Mouse (Mus musculus): Measurements from ENCODE around the gene Fam221b.
A peak's percentile ranks its signal among the peaks of the same experiment; 100 is the strongest.

The Fam221b gene

DNA sequence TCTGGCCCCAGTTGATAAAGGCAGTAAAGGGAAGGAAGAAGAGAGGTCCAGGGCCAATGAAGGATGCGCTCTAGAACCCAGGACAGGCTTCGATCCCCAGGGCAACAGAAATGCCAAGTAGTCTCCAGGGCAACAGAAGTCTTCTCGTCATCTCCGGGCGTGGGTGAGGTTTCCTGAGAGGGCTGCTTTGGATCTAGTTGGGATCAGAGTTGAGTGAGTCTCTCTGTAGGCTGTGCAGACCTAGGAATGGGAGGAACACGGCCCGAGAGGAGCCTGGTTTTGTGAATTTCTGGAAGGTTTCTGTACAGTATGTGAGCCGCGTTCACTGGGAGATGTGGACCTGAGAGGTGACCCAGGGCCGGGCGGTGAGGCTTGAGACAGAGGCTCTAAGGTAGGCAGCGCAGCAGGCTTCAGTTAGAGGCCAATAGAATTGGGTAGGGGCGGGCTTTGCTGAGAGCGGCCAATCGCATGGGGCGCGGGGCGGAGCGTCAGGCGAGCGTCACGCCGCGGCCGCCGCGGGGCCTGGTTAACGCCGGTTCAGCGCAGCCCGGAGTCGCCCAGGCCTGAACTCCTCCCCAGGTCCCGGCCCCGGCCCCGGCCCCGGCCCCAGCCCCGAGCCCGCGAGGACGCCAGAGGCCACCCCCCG lies at the start of gene Fam221b, which contains the start of gene Tmem8b:
Gene Fam221b (minus strand): TSS at position 364 of the 646 bp plus-strand sequence.
Gene Tmem8b (plus strand): TSS at position 190 of the 646 bp plus-strand sequence.
- DNase-seq (ENCODE audit: low spot score), result peak; percentile 90

DNA sequence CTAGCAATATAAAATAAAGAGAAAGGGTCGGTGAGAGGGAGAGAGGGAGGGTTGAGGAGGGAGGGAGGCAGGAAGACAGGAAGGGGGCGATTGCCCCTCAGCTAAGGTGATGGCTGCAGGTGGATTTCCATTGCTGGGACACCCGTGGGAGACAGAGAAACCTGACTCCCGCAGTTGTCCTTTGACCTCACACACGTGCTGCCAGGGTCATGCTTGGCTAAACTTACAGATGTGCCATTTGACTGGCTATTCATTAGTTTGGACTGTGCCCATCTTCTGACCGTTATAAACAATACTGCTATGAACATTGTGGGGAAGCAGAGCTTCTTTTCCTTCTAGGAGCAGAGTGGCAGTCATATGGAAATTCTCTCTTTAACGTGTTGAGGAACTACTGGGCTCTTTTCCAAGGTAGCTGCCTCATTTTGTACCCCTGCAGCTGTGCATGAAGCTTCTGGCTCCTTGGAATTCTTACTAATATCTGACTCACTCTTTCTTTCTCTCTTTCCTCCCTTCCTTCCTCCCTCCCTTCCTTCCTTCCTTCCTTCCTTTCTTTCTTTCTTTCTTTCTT lies 44.8 kb upstream of the Fam221b start:
- DNase-seq (ENCODE audit: low spot score), result no peak

DNA sequence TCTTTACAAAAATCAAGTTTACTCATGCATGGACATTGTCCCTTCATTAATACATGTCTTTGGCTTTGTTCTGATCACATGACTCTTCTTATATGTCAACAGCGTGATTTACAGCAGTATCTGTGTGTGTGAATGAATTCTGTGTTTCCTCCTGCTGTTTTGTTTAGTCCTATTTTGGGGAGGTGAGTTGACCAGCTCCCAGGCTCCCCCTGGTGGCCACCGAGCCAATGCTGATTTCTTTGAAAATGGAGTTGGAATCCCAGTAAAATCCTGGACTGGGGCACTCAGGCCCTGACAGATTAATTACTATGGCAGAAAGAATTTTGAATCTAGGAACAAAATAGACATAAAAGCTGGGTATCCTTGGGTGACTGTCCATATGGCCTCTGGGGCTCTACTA lies 42.9 kb upstream of the Fam221b start:
- DNase-seq (ENCODE audit: low spot score), result peak; percentile 86

DNA sequence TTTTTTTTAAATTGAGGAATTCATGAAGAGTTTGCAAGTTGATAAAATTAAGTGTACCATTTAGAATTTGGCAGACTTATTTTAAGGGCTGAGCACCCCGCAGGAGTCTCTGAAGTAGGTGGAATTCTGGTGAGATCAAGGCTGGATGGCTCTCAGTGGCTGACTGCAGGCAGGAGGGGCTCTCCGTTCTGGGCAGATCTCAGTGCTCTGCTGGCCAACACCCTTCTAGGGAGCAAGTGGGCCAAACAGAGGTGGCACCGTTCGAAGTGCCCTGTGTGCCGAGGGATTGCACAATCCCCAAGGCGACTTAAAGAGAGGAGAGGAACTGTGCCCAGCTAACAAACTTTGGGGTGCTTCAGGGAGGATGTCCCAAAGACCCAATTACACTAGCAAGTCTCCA lies 40.9 kb upstream of the Fam221b start, which contains the start of gene Olfr71:
Gene Olfr71 (minus strand): TSS at position 387 of the 400 bp plus-strand sequence.
- no peak for DNase-seq (ENCODE audit: low spot score)

DNA sequence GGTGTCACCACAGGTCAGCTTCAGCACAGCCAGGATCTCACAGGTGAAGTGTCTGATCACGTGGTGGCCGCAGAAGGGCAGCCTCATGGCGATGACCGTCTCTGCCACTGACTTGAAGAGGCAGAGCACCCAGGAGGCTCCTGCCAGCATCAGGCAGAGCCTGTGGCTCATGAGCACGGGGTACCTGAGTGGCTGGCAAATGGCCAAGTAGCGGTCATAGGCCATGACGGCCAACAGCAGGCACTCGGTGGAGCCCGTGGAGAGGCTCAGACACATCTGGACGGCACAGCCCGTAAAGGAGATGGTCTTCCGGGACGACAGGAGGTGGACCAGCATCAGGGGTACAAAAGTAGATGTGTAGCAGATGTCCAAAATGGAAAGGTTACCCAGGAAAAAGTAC lies 37.0 kb upstream of the Fam221b start:
- no peak for DNase-seq (ENCODE audit: low spot score)

DNA sequence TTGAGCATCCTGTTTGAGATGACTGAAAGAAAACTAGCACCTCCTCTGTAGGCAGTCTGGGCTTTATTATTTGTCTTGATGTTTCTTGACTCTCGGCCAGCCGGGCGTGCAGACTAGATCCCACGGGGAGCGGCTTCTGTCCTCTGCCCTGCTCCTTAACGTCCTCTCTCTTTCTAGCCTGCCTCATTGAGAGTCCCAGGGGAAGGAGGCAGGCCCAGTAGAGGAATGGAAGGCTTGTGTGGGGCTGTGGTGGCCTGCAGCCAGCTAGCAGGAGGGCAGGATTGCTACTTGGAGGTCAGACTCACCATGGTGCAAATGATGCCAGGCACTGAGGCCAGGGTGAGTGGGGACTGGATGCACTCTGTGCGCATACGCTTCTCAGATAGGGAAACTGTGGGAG lies 34.9 kb upstream of the Fam221b start:
- DNase-seq (ENCODE audit: low spot score), result no peak

DNA sequence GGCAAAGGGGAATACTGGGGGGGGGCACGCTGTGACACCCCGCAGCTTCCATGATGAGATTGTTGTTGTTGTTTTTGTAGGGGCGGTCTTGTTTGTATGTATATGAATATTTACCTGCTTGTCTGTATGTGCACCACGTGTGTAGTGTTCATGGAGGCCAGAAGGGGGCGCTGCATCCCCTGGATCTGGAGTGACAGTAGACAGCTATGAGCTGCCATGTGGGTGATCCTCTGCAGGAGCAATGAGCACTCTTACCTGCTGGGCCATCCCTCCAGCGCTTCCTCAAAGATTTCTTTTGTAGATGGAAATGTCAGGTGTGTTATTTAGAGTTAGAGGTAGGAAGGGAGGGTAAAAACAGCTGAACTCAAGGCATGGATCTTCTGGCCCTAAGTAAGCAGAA lies 34.5 kb upstream of the Fam221b start:
- DNase-seq (ENCODE audit: low spot score), result no peak

DNA sequence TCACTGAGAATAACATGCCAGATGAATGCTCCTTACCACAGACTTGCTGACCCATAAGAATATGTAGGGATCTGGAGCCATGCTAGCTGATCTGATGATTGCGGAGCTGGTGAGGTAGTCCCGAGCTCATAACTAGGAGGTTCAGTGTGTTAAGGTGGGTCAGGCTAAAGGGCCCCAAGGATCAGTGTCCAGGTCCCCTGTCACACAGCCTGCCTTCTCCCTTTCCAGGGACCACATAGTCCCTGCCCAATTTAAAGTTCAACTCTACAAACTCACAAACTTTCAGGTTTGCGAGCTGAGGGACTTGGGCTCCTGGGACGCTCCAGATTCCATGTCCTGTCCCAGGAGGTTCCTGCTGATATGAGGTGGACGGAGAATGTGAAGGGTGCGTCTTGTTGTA lies 31.8 kb upstream of the Fam221b start, which contains the start of gene Olfr70:
Gene Olfr70 (minus strand): TSS at position 101 of the 400 bp plus-strand sequence.
- no peak for DNase-seq (ENCODE audit: low spot score)

DNA sequence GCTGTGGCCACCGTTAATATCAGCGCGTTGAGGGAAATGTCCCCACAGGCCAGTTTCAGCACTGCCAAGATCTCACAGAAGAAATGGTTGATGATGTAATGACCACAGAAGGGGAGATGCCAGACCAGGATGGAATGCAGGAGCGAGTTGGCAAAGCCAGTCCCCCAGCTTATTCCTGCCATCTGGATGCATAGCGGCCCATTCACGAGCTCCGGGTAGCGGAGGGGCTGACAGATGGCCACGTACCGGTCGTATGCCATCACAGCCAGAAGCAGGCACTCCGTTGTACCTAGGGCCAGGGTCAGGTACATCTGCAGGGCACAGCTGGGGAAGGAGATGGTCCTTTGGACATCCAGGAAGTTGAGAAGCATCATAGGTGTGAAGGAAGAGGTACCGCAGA lies 27.6 kb upstream of the Fam221b start:
- no peak for DNase-seq (ENCODE audit: low spot score)

DNA sequence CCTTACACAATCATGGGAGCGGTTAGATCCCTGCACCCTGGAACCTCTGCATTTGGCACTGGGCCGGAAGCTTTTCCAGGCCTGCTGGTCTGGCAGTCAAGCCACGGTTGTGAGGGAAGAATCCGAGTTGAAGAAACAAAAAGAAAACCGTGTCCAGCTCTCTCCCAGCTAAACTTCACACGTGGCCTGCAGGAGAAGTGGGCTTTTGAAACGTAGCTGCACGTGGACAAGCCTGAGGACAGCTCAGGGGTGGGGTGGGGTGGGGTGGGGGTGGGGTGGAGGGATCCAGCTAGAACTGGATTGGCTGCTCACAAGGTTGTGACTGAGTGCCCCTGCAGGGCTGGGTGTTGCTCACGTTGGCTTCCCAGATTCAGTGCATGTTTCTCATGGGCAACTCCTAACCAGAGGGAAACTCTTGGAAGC lies 26.3 kb upstream of the Fam221b start:
- peak; percentile 60 for DNase-seq (ENCODE audit: low spot score)

DNA sequence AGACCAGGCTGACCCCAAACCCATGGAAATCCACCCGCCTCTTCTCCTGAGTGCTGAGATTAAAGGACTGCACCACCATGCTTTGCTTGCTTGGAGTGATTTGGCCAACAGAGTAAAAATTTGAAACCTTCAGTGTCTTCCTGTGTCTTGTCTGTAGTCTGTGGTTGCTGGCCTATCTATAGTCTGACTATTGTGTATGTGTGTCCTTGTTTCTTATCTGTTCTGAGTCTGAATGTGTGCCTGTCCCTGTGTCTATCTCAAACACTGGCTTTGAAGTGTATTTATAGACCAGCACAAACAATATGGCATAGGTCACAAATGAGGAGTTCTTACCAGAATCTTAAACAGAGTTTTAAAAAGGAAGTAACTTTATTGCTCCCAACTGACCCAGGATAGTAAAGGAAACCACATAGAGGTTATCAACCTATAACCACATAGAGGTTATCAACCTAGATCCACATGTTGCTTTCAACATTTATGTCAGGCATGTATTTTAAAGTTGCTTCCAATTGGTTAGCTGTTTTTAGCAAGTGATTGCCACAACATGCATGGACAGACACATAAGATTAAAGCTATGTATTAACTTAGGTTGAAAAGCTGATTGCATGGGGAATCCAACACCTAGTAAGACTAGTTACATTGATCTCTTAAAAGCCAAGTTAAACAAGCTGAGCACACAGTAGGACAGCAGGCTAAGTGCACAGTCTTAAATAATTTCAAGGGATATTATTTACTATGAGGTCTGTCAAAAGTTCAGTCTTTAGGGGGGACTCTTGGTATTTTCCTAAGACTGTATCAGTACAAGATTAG lies 25.7 kb upstream of the Fam221b start:
- no peak for DNase-seq (ENCODE audit: low spot score)

DNA sequence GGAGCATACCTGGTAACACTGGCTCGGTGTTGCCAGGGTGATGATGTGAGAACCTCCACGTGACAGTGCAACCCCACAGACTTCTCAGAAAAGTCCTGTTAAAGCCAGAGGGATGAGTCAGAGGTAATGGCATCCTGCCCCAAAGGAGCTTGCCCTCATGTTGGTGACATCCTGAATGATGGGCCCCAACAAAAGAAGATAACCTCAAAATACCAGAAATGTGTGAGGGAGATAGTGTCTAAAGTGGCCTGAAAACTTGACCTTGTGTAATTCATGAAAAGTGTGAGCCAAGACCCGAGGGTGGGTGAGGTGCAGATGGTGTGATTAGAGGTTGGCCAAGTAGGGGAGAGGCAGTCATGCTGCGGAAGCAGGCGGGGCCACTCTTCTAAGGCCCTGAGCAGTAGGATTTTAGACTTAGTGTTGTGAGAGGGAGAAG lies 24.9 kb upstream of the Fam221b start:
- DNase-seq (ENCODE audit: low spot score), result peak; percentile 65

DNA sequence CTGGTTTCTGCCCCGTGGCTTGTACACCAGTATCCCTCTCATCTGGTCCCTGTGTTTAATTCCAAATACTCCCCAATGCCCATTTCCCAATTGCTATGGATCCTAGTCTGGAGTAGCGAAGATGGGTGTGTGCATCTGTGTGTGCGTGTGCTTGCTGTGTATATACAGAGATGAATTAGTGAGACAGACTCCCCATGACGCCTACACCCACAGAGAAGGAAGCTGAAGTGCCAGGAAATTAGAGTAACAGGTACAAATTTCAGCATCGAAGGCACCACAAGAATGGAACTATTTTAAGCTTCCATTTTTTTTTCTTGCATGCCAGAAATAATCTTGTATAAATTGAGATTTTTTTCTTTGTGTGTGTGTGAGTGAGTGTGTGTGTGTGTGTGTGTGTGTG lies 22.1 kb upstream of the Fam221b start:
- DNase-seq (ENCODE audit: low spot score), result no peak

DNA sequence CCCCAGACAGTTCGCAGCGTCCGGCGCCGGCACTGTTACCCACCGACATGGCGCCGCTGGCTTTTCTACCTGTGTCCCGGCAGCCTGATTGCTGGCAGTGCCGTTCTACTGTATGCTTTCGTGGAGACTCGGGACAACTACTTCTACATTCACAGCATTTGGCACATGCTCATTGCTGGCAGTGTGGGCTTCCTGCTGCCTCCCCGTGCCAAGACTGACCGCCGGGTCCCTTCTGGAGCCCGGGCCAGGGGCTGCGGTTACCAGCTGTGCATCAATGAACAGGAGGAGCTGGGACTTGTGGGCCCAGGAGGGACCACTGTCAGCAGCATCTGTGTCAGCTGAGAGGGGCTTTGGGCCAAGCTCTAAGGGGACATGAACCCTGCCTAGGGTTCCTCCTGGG lies 21.1 kb upstream of the Fam221b start:
- DNase-seq (ENCODE audit: low spot score), result no peak

DNA sequence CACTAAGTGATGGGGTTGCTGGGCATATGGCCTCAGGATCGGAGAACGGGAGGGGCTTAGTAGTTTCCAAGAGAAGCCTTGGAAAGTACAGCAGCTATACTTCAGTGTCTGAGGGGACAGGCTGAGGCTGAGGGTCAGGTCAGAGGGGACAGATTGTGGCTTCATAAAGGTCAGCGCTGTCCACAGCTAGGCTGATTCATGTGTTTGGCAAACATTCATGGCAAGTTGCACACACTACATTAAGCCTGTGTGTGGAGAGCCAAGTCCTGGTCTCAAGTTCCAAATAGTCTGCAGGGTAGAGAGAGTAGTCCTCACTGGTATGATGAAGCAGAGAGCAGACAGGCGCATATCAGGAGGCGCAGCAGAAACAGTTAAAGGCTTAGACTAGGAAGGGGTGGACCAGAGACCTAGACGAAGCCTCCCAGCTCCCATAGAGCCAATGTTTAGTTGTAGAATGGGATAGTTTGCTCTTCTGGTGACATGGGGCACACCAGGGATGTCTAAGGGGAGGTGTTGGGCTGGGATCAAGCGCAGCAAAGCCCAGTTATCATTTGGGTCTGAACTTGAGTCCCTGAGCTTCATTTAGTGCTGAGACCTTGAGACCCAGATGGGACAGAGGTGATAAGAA lies 10.6 kb upstream of the Fam221b start:
- no peak for DNase-seq (ENCODE audit: low spot score)

DNA sequence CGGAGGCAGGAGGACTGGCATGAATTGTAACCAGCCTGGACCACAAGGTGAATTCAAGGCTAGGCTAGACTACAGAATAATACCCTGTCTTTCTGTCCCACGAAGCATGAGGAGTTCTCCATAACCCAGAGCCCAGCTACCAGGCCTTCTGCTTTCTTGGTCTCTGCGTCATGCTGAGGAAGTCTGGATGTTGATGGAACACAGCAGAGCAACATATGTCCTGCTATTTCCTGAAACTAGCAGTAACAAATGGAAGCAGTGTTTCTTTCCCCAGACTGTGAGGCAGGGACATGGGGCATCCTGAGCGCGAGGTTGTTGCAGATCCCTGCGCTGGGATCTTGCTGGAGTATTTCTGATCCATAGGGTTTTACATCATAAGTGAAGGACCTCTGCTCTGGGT lies 9.6 kb upstream of the Fam221b start:
- no peak for DNase-seq (ENCODE audit: low spot score)

DNA sequence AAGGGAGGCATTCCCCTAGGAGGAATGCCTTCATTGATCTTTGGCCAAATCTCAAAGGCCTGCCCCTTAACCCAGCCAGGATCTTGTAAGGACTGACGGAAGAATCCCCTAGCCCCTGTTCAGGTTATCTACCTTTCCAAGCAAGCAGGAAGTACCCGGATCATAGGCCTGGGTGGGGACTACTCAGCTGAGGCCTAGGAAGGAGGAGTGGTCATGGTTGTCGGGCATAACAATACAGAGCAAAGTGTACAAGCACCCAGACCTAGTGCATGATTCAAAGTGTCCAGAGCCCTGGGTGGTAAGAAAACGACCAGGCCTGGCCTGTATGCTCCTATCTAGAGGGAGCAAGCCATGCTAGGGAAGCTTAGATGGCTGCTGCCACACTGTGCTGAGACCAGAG lies 6.7 kb upstream of the Fam221b start:
- no peak for DNase-seq (ENCODE audit: low spot score)

DNA sequence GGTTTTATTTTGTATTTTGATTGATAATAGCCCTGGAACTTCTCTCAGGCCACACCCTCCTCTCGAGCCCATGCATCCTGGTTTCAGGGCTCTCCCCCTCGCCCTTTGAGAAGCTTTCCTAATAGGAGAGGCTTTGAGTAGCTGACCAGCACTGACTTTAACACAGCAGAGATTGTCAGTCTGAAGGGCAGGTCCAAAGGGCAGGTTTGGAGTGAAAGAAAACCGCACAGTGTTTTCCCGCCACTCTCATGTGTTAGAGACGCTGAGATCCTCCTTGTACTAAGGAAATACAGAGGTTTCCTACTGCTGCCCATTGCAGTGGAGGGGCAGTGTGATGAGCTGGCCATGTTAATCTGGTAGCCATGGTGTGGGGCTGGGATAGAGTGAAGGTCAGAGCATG lies 6.0 kb upstream of the Fam221b start:
- no peak for DNase-seq (ENCODE audit: low spot score)

DNA sequence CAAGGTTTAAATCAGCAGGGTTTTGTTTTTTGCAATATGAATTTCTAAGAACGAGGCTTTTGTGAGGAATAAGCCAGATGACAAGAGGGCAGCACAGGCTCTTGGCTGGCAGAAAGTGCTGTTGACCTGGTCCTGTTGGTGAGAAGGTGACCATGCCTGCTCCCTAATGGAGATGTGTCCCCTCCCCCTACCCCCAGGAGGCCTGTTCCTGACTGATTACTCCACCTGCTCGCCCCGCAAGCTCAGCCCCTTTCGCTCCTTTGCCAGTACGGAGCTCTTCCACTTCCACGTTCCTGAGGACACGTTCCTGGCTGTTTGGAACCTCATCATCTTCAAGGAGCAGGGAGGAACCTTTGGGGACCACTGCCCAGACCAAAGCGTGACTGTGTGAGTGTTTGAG lies 4.8 kb upstream of the Fam221b start:
- no peak for DNase-seq (ENCODE audit: low spot score)

DNA sequence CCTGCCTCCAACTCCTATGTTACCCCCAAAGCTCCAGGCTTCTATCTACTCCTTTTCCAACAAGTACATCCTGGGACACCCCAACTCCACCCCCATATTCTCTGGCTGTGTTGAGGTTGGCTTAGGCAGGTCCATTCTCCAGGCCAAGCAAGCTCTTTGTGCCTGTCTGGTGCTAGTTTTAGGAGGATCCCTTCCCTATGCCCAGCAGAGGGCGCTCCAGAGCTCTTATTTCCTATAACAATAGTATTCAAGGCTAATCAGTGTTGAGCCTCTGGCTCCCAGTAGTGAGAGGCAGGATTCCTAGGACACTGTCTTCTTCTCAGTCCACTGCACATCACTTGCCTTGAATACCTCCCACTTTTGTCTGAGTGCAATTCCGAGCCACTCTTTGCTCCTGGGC lies 3.1 kb upstream of the Fam221b start:
- DNase-seq (ENCODE audit: low spot score), result peak; percentile 94

DNA sequence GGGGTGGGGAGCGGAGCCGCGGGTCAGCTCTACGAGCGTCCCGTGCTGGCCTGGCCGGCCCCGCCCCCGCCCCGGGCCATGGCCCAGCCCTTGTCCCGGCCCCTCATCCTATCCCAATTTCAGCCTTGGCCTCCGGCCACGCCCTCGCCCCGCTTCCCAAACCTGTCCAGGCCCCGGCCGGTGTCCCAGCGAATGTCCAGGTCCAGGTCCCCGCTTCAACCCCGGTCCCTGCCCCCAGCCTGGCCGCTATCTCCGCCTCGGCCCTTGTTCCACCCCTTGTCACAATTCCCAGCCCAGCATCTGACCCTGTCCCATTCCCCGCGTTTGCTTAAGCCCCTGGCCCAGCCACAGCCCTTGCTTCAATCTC lies 466 bp upstream of the Fam221b start:
- DNase-seq (ENCODE audit: low spot score), result peak; percentile 72

DNA sequence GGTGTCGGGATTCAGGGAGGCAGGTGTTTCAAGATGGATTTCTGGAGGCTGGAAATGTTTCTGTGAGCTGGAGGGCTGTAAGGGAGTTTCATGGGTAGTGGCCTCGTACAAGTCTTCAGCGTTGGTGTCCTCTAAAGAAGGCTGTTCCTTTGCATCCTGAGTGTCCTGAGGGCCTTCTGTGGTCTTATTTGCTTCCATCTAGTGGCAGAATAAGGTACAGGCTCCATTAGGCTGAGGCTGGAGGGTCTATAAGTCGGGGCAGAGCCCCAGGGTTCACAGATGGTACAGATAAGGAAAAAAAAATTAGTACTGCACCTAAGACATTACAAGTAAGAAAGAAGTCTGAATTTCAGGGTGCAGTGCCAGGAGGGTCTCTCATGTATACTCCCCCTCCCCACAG lies 2.5 kb downstream of the Fam221b start:
- no peak for DNase-seq (ENCODE audit: low spot score)

DNA sequence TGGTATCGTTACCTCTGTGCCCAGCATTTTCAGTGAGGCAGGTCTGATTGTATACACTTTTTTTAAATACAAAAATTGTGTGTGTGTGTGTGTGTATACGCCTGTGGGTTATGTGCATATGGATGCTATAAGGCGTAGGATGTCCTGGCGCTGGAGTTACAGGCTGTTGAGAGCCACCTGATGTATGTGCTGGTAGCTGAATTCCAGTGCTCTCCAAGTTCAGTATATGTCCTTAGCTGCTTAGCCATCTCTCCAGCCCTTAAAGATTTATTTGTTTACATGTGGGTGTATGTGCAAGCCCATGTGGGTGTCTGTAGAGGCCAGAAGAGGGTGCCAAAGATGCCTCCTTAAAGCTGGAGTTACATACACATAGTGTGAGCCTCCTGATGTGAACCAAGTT lies 11.8 kb downstream of the Fam221b start:
- no peak for DNase-seq (ENCODE audit: low spot score)

Measured in urinary bladder, postnatal 14 days (tissue).